37 mouse cellular contexts compared by ENCODE assay signal in the genomic region with DNA sequence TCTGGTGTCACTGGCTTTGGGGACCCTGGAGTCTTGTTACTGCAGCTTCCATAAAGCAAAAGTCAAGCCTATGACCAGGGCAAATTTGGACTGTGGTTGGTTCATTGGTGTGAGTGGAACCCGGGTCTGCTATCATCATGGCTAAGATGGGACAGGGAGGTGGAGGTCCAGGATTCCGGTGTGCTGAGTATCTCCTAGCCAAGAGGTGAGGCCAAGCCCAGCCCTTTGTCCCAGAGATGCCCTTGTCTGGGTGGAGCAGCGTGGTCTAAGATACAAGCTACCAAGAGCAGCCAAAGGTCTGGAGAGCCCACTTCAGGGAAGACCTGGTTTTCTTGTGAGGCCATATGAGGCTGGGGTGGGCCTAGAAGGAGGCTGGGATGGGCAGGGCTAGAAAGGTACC. TPM values are rescaled to one million over a fixed set of nuclear protein-coding genes. Genes with fewer than 3 reads are reported as not detected.
"Had no signal": no experiment of that assay in that cellular context is flagged by ENCODE, and none has a peak within 500 bp of the region (broad histone marks: within the 10 kb centered on the region; RNA-seq: fewer than 3 reads in every experiment).

No protein-coding gene starts in this region.

- H3K4me1 ChIP-seq: forebrain, embryonic 12.5 days; forebrain, embryonic 13.5 days; forebrain, embryonic 15.5 days had no signal

- DNase-seq: cerebellum, adult 2 months; cerebellum, adult 8-10 months; cerebellum, adult 9-10 months; cerebellum, adult 9-11 months; cerebellum, postnatal 10 days; cerebellum, postnatal 14 days; cerebellum, postnatal 25 days; cerebellum, postnatal 36 days; embryo, embryonic 11 days; forebrain, postnatal 0 days; gastrocnemius, adult 2 months; gastrocnemius, postnatal 10 days; gastrocnemius, postnatal 14 days; gastrocnemius, postnatal 25 days; gastrocnemius, postnatal 36 days; heart, adult 18-20 months; heart, adult 2 months had no signal

- H3K9me3 ChIP-seq: embryonic facial prominence, embryonic 10.5 days; embryonic facial prominence, embryonic 12.5 days; embryonic facial prominence, embryonic 13.5 days; embryonic facial prominence, embryonic 15.5 days; forebrain, embryonic 10.5 days; forebrain, embryonic 12.5 days; forebrain, embryonic 13.5 days; forebrain, embryonic 15.5 days had no signal

- H3K9ac ChIP-seq: embryonic facial prominence, embryonic 12.5 days; embryonic facial prominence, embryonic 13.5 days; embryonic facial prominence, embryonic 15.5 days; forebrain, embryonic 12.5 days; forebrain, embryonic 13.5 days; forebrain, embryonic 15.5 days; forebrain, postnatal 0 days had no signal

- ATAC-seq: forebrain, embryonic 13.5 days; forebrain, embryonic 14.5 days; forebrain, embryonic 15.5 days; forebrain, embryonic 16.5 days; forebrain, postnatal 0 days had no signal

- H3K36me3 ChIP-seq: embryonic facial prominence, embryonic 15.5 days; forebrain, embryonic 15.5 days had no signal

- H3K27me3 ChIP-seq: embryonic facial prominence, embryonic 12.5 days; embryonic facial prominence, embryonic 13.5 days; embryonic facial prominence, embryonic 15.5 days; forebrain, embryonic 12.5 days; forebrain, embryonic 13.5 days; forebrain, embryonic 15.5 days had no signal

- H3K4me3 ChIP-seq: embryonic facial prominence, embryonic 10.5 days; embryonic facial prominence, embryonic 12.5 days; embryonic facial prominence, embryonic 13.5 days; embryonic facial prominence, embryonic 15.5 days; erythroblast, embryonic 14.5 days; forebrain, embryonic 10.5 days; forebrain, embryonic 12.5 days; forebrain, embryonic 13.5 days; forebrain, embryonic 15.5 days; gastrocnemius, adult 2 months; heart, adult 2 months had no signal

- H3K4me2 ChIP-seq: embryonic facial prominence, embryonic 12.5 days; embryonic facial prominence, embryonic 13.5 days; embryonic facial prominence, embryonic 15.5 days; forebrain, embryonic 12.5 days; forebrain, embryonic 13.5 days; forebrain, embryonic 15.5 days had no signal

- H3K27ac ChIP-seq: embryonic facial prominence, embryonic 10.5 days; embryonic facial prominence, embryonic 12.5 days; forebrain, embryonic 10.5 days; forebrain, embryonic 12.5 days; forebrain, embryonic 13.5 days; forebrain, embryonic 15.5 days had no signal

RNA-seq across cellular contexts. Expression of gene Ghrhr, which starts 57.5 kb away (rescaled TPM):
- total RNA-seq: common myeloid progenitor, adult 5-6 weeks; forebrain, postnatal 0 days; gastrocnemius, adult 18-20 months; gastrocnemius, adult 2 months; gastrocnemius, adult 8-10 months; gastrocnemius, postnatal 10 days; gastrocnemius, postnatal 14 days; gastrocnemius, postnatal 25 days; gastrocnemius, postnatal 36 days; gastrocnemius, postnatal 4 days; granulocyte monocyte progenitor cell, adult 5-6 weeks; heart, adult 18-20 months; heart, adult 2 months; heart, adult 8-10 months had no signal
- polyA plus RNA-seq: cerebellum, adult 2 months; embryonic facial prominence, embryonic 10.5 days; embryonic facial prominence, embryonic 11.5 days; embryonic facial prominence, embryonic 12.5 days; embryonic facial prominence, embryonic 13.5 days; embryonic facial prominence, embryonic 14.5 days; embryonic facial prominence, embryonic 15.5 days; erythroblast, embryonic 14.5 days; forebrain, embryonic 10.5 days; forebrain, embryonic 11.5 days; forebrain, embryonic 12.5 days; forebrain, embryonic 13.5 days; forebrain, embryonic 14.5 days; forebrain, embryonic 15.5 days; forebrain, embryonic 16.5 days; forebrain, postnatal 0 days; heart, adult 2 months had no signal
